Mouse (Mus musculus) embryonic facial prominence, embryonic 11.5 days (tissue): Measurements from ENCODE around the gene Fbxl17. TPM values are rescaled to one million over a fixed set of nuclear protein-coding genes. Genes with fewer than 3 reads are reported as not detected.

ENCODE experiments used
- ATAC-seq: fragments of 200-750 bp; cut with Nextera tagmentation; replicated peaks from 2 replicates; pipeline ENCODE4 v1.8.0; 2017; ENCODE audit warnings: low read depth; ENCODE audit not compliant: insufficient number of reproducible peaks, low FRiP score, low TSS enrichment
- DNase-seq: peaks from one replicate; pipeline ENCODE4 v3.0.0-alpha.2; 2015; ENCODE audit warnings: low spot score
- H3K27ac ChIP-seq: fragments of 300-500 bp; sonication (generic); replicated peaks from 2 replicates; pipeline ENCODE4 v1.5.1; 2014; ENCODE audit warnings: mild to moderate bottlenecking, low read depth, low read length, control low read depth
- H3K27me3 ChIP-seq: fragments of 300-500 bp; sonication (generic); 2 replicates; pipeline ENCODE4 v1.6.1; 2014; ENCODE audit warnings: mild to moderate bottlenecking, low read length, moderate library complexity, mixed read lengths; ENCODE audit not compliant: control insufficient read depth, insufficient read depth
- H3K36me3 ChIP-seq: fragments of 300-500 bp; sonication (generic); replicated peaks from 2 replicates; pipeline ENCODE4 v1.6.1; 2014; ENCODE audit warnings: low read depth, mild to moderate bottlenecking, low read length, moderate library complexity, mixed read lengths; ENCODE audit not compliant: control insufficient read depth, insufficient read depth
- H3K4me1 ChIP-seq: fragments of 300-500 bp; sonication (generic); 2 replicates; pipeline ENCODE4 v1.6.1; 2014; ENCODE audit warnings: low read length, mixed read lengths; ENCODE audit not compliant: control insufficient read depth, insufficient read depth
- H3K4me2 ChIP-seq: fragments of 300-500 bp; sonication (generic); 2 replicates; pipeline ENCODE4 v1.6.1; 2014; ENCODE audit warnings: low read depth, mild to moderate bottlenecking, control low read depth, low read length, moderate library complexity
- H3K4me3 ChIP-seq: fragments of 300-500 bp; sonication (generic); 2 replicates; pipeline ENCODE4 v1.5.1; 2014; ENCODE audit warnings: low read depth, low read length, control low read depth
- H3K9ac ChIP-seq: fragments of 300-500 bp; sonication (generic); replicated peaks from 2 replicates; pipeline ENCODE4 v1.6.1; 2014; ENCODE audit warnings: mild to moderate bottlenecking, control low read depth, low read length
- H3K9me3 ChIP-seq: fragments of 300-500 bp; sonication (generic); replicated peaks from 2 replicates; pipeline ENCODE4 v1.6.1; 2016; ENCODE audit warnings: mild to moderate bottlenecking, low read length, inconsistent platforms, mixed read lengths; ENCODE audit not compliant: control insufficient read depth
- WGBS: fragments of 180-500 bp; shearing (Covaris S2); extraction: QIAGEN DNeasy Blood & Tissue Kit; methylation state at CpG from one replicate; pipeline ENCODE4 v1.1.7; 2014; 5-methylcytosine and 5-hydroxymethylcytosine counted together
- polyA plus RNA-seq: library from polyadenylated mRNA; unstranded; fragments of >200 nt; fragmentation: Nextera tagmentation; extraction: Ambion mirVana; gene quantifications from 2 replicates; pipeline ENCODE4 v1.2.1, GENCODE M21; 2014

Fbxl17 gene
- polyA plus RNA-seq, 1 experiment from 2014 or later, result 7.7 TPM

DNA sequence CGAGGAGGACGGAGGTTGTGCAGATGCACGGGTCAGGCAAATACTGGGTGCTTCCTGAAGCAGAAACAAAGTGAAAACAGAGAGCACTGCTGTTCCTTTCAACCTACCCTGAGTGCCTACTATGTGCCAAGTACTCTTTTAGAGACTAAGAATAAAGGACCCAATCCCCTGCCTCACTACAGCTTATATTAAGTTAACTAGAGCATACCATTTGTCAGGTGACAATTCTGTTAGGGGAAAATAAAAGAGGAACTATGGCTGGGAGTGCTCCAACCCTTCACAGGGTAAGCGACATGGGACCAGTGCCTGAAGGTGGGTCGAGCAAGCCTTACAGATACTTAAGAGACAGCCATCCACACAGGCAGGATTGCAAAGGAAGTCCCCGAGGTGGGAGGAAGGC, 407.0 kb downstream of the Fbxl17 start:
- no peak overlapping the region for H3K9ac ChIP-seq
- H3K4me1 ChIP-seq, result no peaks in the 10 kb centered on the region
- H3K27me3 ChIP-seq, result no peaks in the 10 kb centered on the region
- H3K9me3 ChIP-seq, result no peaks in the 10 kb centered on the region
- no peak overlapping the region for H3K4me2 ChIP-seq
- H3K36me3 ChIP-seq, result no peaks in the 10 kb centered on the region
- H3K27ac ChIP-seq, result no peak overlapping the region
- H3K4me3 ChIP-seq, result no peak overlapping the region
- ATAC-seq (no peak), DNase-seq (no peak)
- WGBS, result 77% methylated on average over 6 of the region's 6 CpGs

DNA sequence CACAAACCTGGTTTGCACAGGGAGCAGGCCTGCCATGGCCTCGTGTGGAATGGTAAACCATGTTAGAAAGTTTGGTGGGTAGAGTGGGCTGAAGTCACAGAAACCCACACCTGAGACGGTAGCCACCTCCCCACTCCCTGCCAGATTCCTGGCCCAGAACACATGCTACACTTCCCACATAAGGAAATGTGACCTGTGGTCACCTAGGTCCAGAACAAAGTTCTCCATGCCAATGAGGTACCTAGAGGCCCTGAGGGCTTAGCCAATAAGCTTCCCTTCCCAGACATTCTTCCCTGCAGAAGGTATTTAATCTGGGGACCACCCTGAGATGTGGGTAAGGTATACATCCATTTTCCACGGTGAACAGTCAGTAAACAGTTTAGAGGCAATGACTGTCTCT, 409.7 kb downstream of the Fbxl17 start:
- Histone ChIP-seq H3K27me3 (no peaks in the 10 kb centered on the region), H3K4me2 (no peak overlapping the region), H3K27ac (no peak overlapping the region), H3K4me3 (no peak overlapping the region), H3K4me1 (no peaks in the 10 kb centered on the region), H3K9me3 (no peaks in the 10 kb centered on the region), H3K36me3 (no peaks in the 10 kb centered on the region), H3K9ac (no peak overlapping the region)
- 81% methylated on average over 3 of the region's 3 CpGs for WGBS
- ATAC-seq (no peak), DNase-seq (no peak)

DNA sequence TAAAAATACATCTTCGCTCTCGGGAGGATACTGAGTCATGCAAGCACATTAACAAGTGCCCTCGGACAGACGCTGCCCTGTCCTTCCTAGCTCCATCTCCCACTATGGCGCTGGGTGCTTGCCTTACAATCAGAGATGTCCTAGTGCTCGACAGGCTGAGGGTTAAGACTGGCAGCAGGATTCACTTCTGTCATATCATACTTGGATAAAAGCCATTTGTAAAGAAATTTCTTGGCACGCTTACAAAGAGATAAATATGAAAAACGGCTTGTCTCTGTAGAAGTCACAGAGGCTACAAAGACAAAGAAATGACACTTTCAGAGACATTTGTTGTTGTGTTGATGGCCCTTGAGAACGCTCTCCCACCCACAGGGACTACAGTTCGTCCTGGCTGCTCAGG, 412.6 kb downstream of the Fbxl17 start:
- Histone ChIP-seq H3K4me3 (no peak overlapping the region), H3K9me3 (no peaks in the 10 kb centered on the region), H3K36me3 (no peaks in the 10 kb centered on the region), H3K9ac (no peak overlapping the region), H3K27me3 (no peaks in the 10 kb centered on the region), H3K27ac (no peak overlapping the region), H3K4me2 (no peak overlapping the region), H3K4me1 (no peaks in the 10 kb centered on the region)
- ATAC-seq (no peak), DNase-seq (no peak)
- WGBS, result 90% methylated on average over 10 of the region's 10 CpGs

DNA sequence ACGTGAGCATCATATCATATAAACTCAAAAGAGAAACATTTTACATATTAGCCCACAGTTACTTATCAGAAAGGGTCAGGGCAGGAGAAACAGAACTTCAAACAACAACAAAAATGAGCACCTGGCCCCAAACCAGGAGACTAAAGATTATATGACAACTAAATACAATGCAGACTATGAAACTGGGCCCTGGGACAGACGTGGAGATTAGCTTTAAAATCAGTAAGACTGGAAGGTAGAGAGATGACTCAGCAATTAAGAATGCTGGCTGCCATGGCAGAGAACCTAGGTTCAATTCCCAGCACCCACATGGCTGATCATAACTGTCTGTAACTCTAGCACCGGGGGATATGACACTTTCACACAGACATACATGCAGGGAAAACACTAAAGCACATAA, 413.3 kb downstream of the Fbxl17 start:
- no peak for ATAC-seq
- no peak overlapping the region for H3K27ac ChIP-seq
- H3K36me3 ChIP-seq, result no peaks in the 10 kb centered on the region
- no peak overlapping the region for H3K4me3 ChIP-seq
- no peak overlapping the region for H3K4me2 ChIP-seq
- H3K9ac ChIP-seq, result no peak overlapping the region
- DNase-seq, result no peak
- no peaks in the 10 kb centered on the region for H3K27me3 ChIP-seq
- 69% methylated on average over 3 of the region's 3 CpGs for WGBS
- H3K4me1 ChIP-seq, result no peaks in the 10 kb centered on the region; the same call in 1 of the 2 replicates
- H3K9me3 ChIP-seq, result no peaks in the 10 kb centered on the region

DNA sequence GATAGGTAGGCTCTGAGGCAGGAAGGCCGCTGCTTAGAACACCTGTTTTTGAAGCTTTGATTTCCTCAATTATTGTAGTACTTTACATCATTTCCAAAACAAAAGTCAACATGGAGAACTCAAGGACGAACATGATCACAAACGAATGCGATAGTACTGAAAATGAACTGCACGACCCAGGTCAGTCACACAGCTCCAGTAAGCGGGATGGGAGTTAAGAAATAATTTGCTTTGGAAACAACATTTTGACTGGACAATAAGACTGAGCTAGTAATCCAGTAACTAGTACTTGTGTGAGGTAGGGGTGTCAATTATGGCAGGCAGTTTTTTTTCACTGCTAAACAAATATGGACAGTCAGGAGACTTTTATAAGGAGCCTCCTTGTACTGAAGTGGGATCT, 414.6 kb downstream of the Fbxl17 start:
- no peak for DNase-seq
- no peaks in the 10 kb centered on the region for H3K36me3 ChIP-seq
- H3K9me3 ChIP-seq, result no peaks in the 10 kb centered on the region
- ATAC-seq, result no peak
- no peaks in the 10 kb centered on the region; the same call in 1 of the 2 replicates for H3K4me1 ChIP-seq
- H3K27me3 ChIP-seq, result no peaks in the 10 kb centered on the region
- H3K27ac ChIP-seq, result no peak overlapping the region
- H3K9ac ChIP-seq, result no peak overlapping the region
- 93% methylated on average over 6 of the region's 6 CpGs for WGBS
- H3K4me3 ChIP-seq, result no peak overlapping the region
- no peak overlapping the region for H3K4me2 ChIP-seq

DNA sequence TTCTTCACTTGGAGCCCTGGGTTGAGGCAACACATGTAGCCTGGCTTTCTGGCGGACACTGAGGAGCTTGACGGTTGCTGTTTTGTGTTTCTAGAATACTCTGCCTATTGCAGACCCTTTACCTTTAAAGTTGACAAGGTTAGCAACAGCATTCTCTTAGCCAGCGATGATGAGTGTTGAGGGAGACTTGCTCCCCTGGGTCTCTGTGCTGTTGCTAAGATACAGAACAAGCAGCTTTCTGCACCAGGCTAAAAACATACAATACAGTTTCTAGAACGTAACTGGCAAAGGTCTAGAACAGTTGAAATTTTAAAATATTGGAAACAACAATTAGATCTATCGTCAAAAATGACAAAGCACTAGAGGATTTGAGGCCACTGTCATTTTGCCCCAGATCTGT, 420.7 kb downstream of the Fbxl17 start:
- H3K27me3 ChIP-seq, result no peaks in the 10 kb centered on the region
- H3K27ac ChIP-seq, result no peak overlapping the region
- H3K4me1 ChIP-seq, result no peaks in the 10 kb centered on the region; the same call in 1 of the 2 replicates
- ATAC-seq (no peak), DNase-seq (no peak)
- WGBS, result 85% methylated on average over 5 of the region's 5 CpGs
- no peak overlapping the region for H3K4me3 ChIP-seq
- H3K36me3 ChIP-seq, result no peaks in the 10 kb centered on the region
- H3K9me3 ChIP-seq, result no peaks in the 10 kb centered on the region
- H3K9ac ChIP-seq, result no peak overlapping the region
- H3K4me2 ChIP-seq, result no peak overlapping the region

DNA sequence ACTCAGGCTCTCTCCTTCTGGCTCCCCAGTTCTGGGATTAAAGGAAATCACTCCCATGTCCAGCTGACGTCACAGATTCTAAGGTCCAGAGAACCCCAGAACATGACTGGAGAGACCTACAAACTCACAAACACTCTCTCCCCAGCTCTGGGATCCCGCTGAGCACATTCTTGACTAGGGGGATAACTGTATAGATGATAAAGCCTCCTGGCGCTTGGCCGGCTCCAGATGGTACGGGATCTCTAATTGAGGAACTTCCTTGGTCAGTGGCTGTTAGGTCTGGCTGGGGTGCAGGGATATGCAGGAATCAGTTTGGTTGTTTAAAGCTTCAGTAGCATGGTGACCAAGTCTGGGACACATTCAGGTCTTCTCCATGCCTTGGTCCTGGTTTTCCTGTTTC, 422.3 kb downstream of the Fbxl17 start:
- 77% methylated on average over 5 of the region's 5 CpGs for WGBS
- Histone ChIP-seq H3K36me3 (no peaks in the 10 kb centered on the region), H3K4me2 (no peak overlapping the region), H3K4me3 (no peak overlapping the region), H3K27ac (no peak overlapping the region), H3K9ac (peak overlapping the region; percentile 9; the same call in 1 of the 2 replicates), H3K4me1 (no peaks in the 10 kb centered on the region; the same call in 1 of the 2 replicates), H3K9me3 (no peaks in the 10 kb centered on the region), H3K27me3 (no peaks in the 10 kb centered on the region)
- DNase-seq (no peak), ATAC-seq (no peak)

DNA sequence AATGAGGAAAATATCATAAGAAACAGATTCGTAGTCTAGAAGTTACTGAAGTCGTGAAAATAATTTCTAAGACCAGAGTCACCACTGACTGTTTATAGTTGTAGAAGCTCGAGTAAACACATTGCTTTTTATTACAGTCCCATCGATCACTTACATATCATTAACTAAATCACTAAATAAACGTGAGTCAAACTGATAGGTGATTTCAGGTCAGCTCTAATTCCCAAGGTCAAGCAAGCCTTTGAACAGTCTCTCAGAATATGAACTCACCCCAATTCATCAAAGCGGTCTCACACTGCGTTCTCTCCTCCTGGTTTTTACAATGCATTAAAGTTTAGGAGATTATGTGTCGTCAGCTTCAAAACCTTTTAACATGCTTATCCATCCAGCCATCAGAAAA, 423.2 kb downstream of the Fbxl17 start:
- no peaks in the 10 kb centered on the region for H3K27me3 ChIP-seq
- H3K27ac ChIP-seq, result no peak overlapping the region
- ATAC-seq (no peak), DNase-seq (no peak)
- H3K4me3 ChIP-seq, result no peak overlapping the region
- 46% methylated on average over 8 of the region's 8 CpGs for WGBS
- no peaks in the 10 kb centered on the region for H3K36me3 ChIP-seq
- no peaks in the 10 kb centered on the region for H3K9me3 ChIP-seq
- H3K9ac ChIP-seq, result no peak overlapping the region
- H3K4me1 ChIP-seq, result no peaks in the 10 kb centered on the region
- no peak overlapping the region for H3K4me2 ChIP-seq
